Mouse (Mus musculus): Measurements from ENCODE around the gene Actn1. TPM values are rescaled to one million over a fixed set of nuclear protein-coding genes. Genes with fewer than 3 reads are reported as not detected.
A peak's percentile ranks its signal among the peaks of the same experiment; 100 is the strongest.

Actn1 gene
- total RNA-seq, 2 experiments from 2014 or later, result 49.7 to 51.0 TPM

- intact Hi-C loops (cut with DNase I), result no loop called here
- DNase-seq, result peak; percentile 68 to 78
Observed at GRCm38 (mm10) chr12:80146227-80147223, 113.6 kb downstream of the Actn1 start.

GRCm38 (mm10) chr12:80145365-80145764 is 114.8 kb downstream of the Actn1 start:
- no peak for DNase-seq
- intact Hi-C loops (cut with DNase I), result no loop called here

GRCm38 (mm10) chr12:80144846-80145245 is 115.3 kb downstream of the Actn1 start:
- DNase-seq, result no peak
- intact Hi-C loops (cut with DNase I), result loop anchor here (5.0 kb wide), 1 partner anchor 618 kb away; no protein-coding TSS in a partner anchor

- DNase-seq, result peak; percentile 72 to 77
- intact Hi-C loops (cut with DNase I), result loop anchor here (1.0 to 5.0 kb wide), 2 partner anchors 614 to 782 kb away; no protein-coding TSS in a partner anchor
Observed at GRCm38 (mm10) chr12:80141470-80141869, 118.7 kb downstream of the Actn1 start.

GRCm38 (mm10) chr12:80141011-80141410 is 119.2 kb downstream of the Actn1 start:
- intact Hi-C loops (cut with DNase I), result loop anchor here (1.0 to 5.0 kb wide), 2 partner anchors 614 to 782 kb away; no protein-coding TSS in a partner anchor

GRCm38 (mm10) chr12:80137744-80138143 is 122.4 kb downstream of the Actn1 start:
- DNase-seq, result no peak
- intact Hi-C loops (cut with DNase I), result no loop called here

More at GRCm38 (mm10) chr12:80141011-80141410, 119.2 kb downstream of the Actn1 start:
- no peak for DNase-seq

- DNase-seq, result no peak
- intact Hi-C loops (cut with DNase I), result no loop called here
Observed at GRCm38 (mm10) chr12:80137246-80137645, 122.9 kb downstream of the Actn1 start.

GRCm38 (mm10) chr12:80136264-80136930 is 123.8 kb downstream of the Actn1 start:
- intact Hi-C loops (cut with DNase I), result no loop called here
- DNase-seq, result peak in 1 of 2 experiments; percentile 58

GRCm38 (mm10) chr12:80135173-80135572 is 125.0 kb downstream of the Actn1 start:
- DNase-seq, result no peak
- intact Hi-C loops (cut with DNase I), result no loop called here

- intact Hi-C loops (cut with DNase I), result loop anchor here (2.0 to 5.0 kb wide), 2 partner anchors 391 to 520 kb away; no protein-coding TSS in a partner anchor
- DNase-seq, result no peak
Observed at GRCm38 (mm10) chr12:80133011-80133545, 127.1 kb downstream of the Actn1 start.

GRCm38 (mm10) chr12:80132250-80133003 is 127.7 kb downstream of the Actn1 start:
- peak; percentile 94 to 95 for DNase-seq
- intact Hi-C loops (cut with DNase I), result loop anchor here (1.0 to 5.0 kb wide), 3 partner anchors 23 to 520 kb away; no protein-coding TSS in a partner anchor

- intact Hi-C loops (cut with DNase I), result loop anchor here (1.0 to 5.0 kb wide), 3 partner anchors 22 to 519 kb away; no protein-coding TSS in a partner anchor
- peak in 1 of 2 experiments; percentile 29 for DNase-seq
Observed at GRCm38 (mm10) chr12:80131359-80132249, 128.6 kb downstream of the Actn1 start.

- DNase-seq, result peak in 1 of 2 experiments; percentile 58
- intact Hi-C loops (cut with DNase I), result loop anchor here (1.0 to 5.0 kb wide), 2 partner anchors 15 to 388 kb away; no protein-coding TSS in a partner anchor
Observed at GRCm38 (mm10) chr12:80130558-80131358, 129.4 kb downstream of the Actn1 start.

- intact Hi-C loops (cut with DNase I), result no loop called here
- DNase-seq, result peak in 1 of 2 experiments; percentile 49
Observed at GRCm38 (mm10) chr12:80129531-80129930, 130.6 kb downstream of the Actn1 start.

- DNase-seq, result no peak
- intact Hi-C loops (cut with DNase I), result no loop called here
Observed at GRCm38 (mm10) chr12:80127191-80127762, 132.9 kb downstream of the Actn1 start.

GRCm38 (mm10) chr12:80125316-80125715 is 134.9 kb downstream of the Actn1 start:
- intact Hi-C loops (cut with DNase I), result no loop called here

GRCm38 (mm10) chr12:80124756-80125155 is 135.4 kb downstream of the Actn1 start:
- intact Hi-C loops (cut with DNase I), result no loop called here
- DNase-seq, result no peak

More at GRCm38 (mm10) chr12:80125316-80125715, 134.9 kb downstream of the Actn1 start:
- no peak for DNase-seq

All from heart, postnatal 14 days (tissue).